Mouse (Mus musculus): ENCODE measurements around the gene Carns1.

- TF ChIP-seq CTCF (IDR thresholded peaks at IDR 0.05) = no peak
- TF ChIP-seq EP300 (IDR thresholded peaks at IDR 0.05) = no peak
Measured at GRCm38 (mm10) chr19:4148819-4149218, 26.5 kb downstream of the Carns1 start.
